Mouse (Mus musculus): ENCODE measurements around the gene Gm20388.

DNA sequence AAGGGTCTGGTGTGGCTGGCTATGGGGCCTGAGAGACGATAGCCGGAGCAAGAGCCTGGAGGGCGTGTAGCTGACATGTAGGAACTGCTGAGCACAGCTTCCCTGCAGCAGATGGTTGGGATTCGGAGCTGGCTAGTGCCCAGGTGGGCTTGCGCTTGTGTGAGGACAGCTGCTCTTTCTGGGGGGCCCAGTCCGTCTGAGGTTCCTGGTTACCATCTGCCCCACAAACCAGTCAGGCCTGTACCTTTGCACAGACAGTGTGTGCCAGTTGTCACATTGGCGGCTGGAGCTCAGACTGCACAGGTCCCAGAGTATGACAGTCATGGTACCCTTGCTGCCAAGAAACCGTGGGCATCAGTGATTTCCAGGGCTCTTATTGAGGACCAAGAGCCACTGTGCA lies 2397.2 kb downstream of the Gm20388 start:
- TF ChIP-seq CTCF (conservative IDR thresholded peaks at IDR 0.05; ENCODE audit: insufficient read depth, insufficient read length, low read depth, low read length) (no peak), POLR2A (IDR thresholded peaks at IDR 0.05; ENCODE audit: low read depth, low read length) (no peak)

Data from kidney, adult 2 months (tissue).